Mouse (Mus musculus): Measurements from ENCODE around the gene Stk10. TPM values are rescaled to one million over a fixed set of nuclear protein-coding genes. Genes with fewer than 3 reads are reported as not detected.

Gene Stk10
- polyA plus RNA-seq, 1 experiment from 2014 or later: 3.5 TPM

- Histone ChIP-seq H3K36me3 (ENCODE audit: control insufficient read depth, insufficient read depth, low read length) (no peaks in the 10 kb centered on the region), H3K9me3 (ENCODE audit: control insufficient read depth, low read length) (no peaks in the 10 kb centered on the region), H3K27me3 (ENCODE audit: control insufficient read depth, insufficient read depth, low read length) (no peaks in the 10 kb centered on the region), H3K9ac (ENCODE audit: low read depth, low read length) (no peak overlapping the region), H3K27ac (ENCODE audit: low read depth, low read length) (no peak overlapping the region), H3K4me1 (ENCODE audit: control insufficient read depth, insufficient read depth, low read length) (no peaks in the 10 kb centered on the region), H3K4me2 (replicated peaks; ENCODE audit: low read depth, low read length) (no peak overlapping the region), H3K4me3 (ENCODE audit: low read length) (no peak overlapping the region)
- WGBS: 76% methylated on average over 4 of the region's 4 CpGs
- ATAC-seq (ENCODE audit: low FRiP score, low TSS enrichment): no peak
Measured at GRCm38 (mm10) chr11:32629713-32630211, 96.7 kb downstream of the Stk10 start.

DNA sequence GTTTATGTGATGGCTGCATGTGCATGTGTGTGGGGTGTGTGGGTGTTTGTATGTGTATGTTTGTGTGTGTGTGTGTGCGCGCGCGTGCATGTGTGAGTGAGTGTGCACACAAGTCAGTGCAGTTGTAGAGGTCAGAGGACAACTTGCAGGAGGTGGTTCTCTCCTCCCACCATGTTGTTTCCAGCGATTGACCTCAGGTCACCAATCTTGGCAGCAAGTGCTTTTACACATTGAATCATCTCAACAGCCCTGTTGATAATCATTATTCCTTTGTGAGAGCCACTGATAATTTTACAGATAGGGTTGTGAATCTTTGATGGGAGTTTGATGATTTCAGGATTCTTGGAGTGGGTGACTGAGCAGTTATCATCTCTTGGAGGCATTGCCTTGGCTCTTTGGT, 99.6 kb downstream of the Stk10 start:
- ATAC-seq (ENCODE audit: low FRiP score, low TSS enrichment): no peak
- Histone ChIP-seq H3K9me3 (ENCODE audit: control insufficient read depth, low read length) (no peaks in the 10 kb centered on the region), H3K27ac (ENCODE audit: low read depth, low read length) (no peak overlapping the region), H3K4me2 (replicated peaks; ENCODE audit: low read depth, low read length) (no peak overlapping the region), H3K4me1 (ENCODE audit: control insufficient read depth, insufficient read depth, low read length) (no peaks in the 10 kb centered on the region), H3K9ac (ENCODE audit: low read depth, low read length) (no peak overlapping the region), H3K27me3 (ENCODE audit: control insufficient read depth, insufficient read depth, low read length) (no peaks in the 10 kb centered on the region), H3K4me3 (ENCODE audit: low read length) (no peak overlapping the region), H3K36me3 (ENCODE audit: control insufficient read depth, insufficient read depth, low read length) (no peaks in the 10 kb centered on the region)
- WGBS: 96% methylated on average over 5 of the region's 5 CpGs

DNA sequence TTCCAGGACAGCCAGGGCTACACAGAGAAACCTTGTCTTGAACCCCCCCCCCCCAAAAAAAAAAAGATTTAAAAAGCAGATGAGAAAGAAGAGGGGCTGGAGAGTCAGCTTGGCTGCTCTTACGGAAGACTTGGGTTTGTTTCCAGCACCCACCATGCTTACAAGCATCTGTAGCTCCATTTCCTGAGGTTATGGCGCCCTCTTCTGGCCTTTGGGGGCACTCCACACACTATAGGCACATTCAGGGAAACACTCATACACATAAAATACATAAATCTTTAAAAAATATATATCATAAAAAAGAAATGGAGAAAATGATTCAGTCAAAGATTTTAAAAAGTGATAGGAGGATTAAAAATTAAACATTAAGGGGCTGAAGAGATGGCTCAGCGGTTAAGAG, 100.4 kb downstream of the Stk10 start:
- H3K4me2 ChIP-seq (replicated peaks; ENCODE audit: low read depth, low read length): no peak overlapping the region
- H3K27me3 ChIP-seq (ENCODE audit: control insufficient read depth, insufficient read depth, low read length): no peaks in the 10 kb centered on the region
- no peaks in the 10 kb centered on the region for H3K36me3 ChIP-seq (ENCODE audit: control insufficient read depth, insufficient read depth, low read length)
- no peaks in the 10 kb centered on the region for H3K4me1 ChIP-seq (ENCODE audit: control insufficient read depth, insufficient read depth, low read length)
- H3K4me3 ChIP-seq (ENCODE audit: low read length): no peak overlapping the region
- WGBS: 72% methylated on average over 3 of the region's 3 CpGs
- no peaks in the 10 kb centered on the region for H3K9me3 ChIP-seq (ENCODE audit: control insufficient read depth, low read length)
- H3K9ac ChIP-seq (ENCODE audit: low read depth, low read length): no peak overlapping the region
- ATAC-seq (ENCODE audit: low FRiP score, low TSS enrichment): no peak
- no peak overlapping the region for H3K27ac ChIP-seq (ENCODE audit: low read depth, low read length)

DNA sequence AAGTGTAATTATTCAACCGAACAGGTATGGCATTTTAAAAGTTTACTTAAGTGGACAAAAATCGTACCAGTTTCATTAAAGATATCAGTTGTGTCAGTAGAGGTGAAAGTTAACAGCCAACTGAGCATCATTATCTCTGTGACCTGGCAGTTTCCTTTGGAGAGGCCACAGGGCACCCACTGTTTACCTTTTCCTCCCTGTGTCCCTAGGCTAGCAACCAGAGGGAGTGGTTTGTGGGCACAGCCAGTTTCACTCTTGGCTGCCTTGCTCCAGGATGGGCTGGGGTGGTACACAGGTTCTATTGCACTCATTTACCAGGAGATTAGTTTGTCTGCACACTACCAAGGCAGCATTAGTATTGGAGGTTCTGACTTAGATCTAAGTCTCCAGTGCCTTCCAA, 101.0 kb downstream of the Stk10 start:
- no peaks in the 10 kb centered on the region for H3K4me1 ChIP-seq (ENCODE audit: control insufficient read depth, insufficient read depth, low read length)
- WGBS: 76% methylated on average over 2 of the region's 2 CpGs

DNA sequence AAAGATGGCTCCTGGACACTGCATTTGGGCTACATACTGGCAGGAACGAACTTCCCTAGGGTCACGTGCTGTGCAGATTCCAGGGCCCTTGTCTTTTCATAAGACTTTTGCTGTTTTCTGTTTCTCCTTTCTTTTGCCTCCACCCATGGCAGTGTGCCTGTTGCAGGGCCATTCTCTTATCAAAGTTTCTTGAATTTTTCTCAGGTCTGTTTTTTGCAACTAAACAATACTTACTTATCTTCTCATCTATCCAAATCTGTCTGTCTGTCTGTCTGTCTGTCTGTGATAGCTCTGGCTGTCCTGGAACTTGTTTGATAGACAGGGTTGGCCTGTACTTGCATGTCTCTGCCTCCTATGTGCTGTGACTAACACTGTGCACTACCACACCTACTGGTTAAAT, 101.7 kb downstream of the Stk10 start:
- Histone ChIP-seq H3K4me1 (ENCODE audit: control insufficient read depth, insufficient read depth, low read length) (no peaks in the 10 kb centered on the region), H3K4me2 (replicated peaks; ENCODE audit: low read depth, low read length) (no peak overlapping the region), H3K27ac (ENCODE audit: low read depth, low read length) (no peak overlapping the region), H3K4me3 (ENCODE audit: low read length) (no peak overlapping the region), H3K9ac (ENCODE audit: low read depth, low read length) (no peak overlapping the region), H3K36me3 (ENCODE audit: control insufficient read depth, insufficient read depth, low read length) (no peaks in the 10 kb centered on the region), H3K9me3 (ENCODE audit: control insufficient read depth, low read length) (no peaks in the 10 kb centered on the region), H3K27me3 (ENCODE audit: control insufficient read depth, insufficient read depth, low read length) (no peaks in the 10 kb centered on the region)
- no peak for ATAC-seq (ENCODE audit: low FRiP score, low TSS enrichment)
- WGBS: 70% methylated on average over 2 of the region's 2 CpGs

More for the DNA sequence above, 101.0 kb downstream of the Stk10 start:
- no peak overlapping the region for H3K4me3 ChIP-seq (ENCODE audit: low read length)
- H3K9ac ChIP-seq (ENCODE audit: low read depth, low read length): no peak overlapping the region
- no peaks in the 10 kb centered on the region for H3K36me3 ChIP-seq (ENCODE audit: control insufficient read depth, insufficient read depth, low read length)
- no peak overlapping the region for H3K4me2 ChIP-seq (replicated peaks; ENCODE audit: low read depth, low read length)
- no peaks in the 10 kb centered on the region for H3K27me3 ChIP-seq (ENCODE audit: control insufficient read depth, insufficient read depth, low read length)
- H3K9me3 ChIP-seq (ENCODE audit: control insufficient read depth, low read length): no peaks in the 10 kb centered on the region
- H3K27ac ChIP-seq (ENCODE audit: low read depth, low read length): no peak overlapping the region
- ATAC-seq (ENCODE audit: low FRiP score, low TSS enrichment): no peak

- H3K27ac ChIP-seq (ENCODE audit: low read depth, low read length): no peak overlapping the region
- H3K9me3 ChIP-seq (ENCODE audit: control insufficient read depth, low read length): no peaks in the 10 kb centered on the region
- no peak overlapping the region for H3K9ac ChIP-seq (ENCODE audit: low read depth, low read length)
- no peak overlapping the region for H3K4me3 ChIP-seq (ENCODE audit: low read length)
- H3K36me3 ChIP-seq (ENCODE audit: control insufficient read depth, insufficient read depth, low read length): no peaks in the 10 kb centered on the region
- peaks cover 3% of the 10 kb centered on the region for H3K4me1 ChIP-seq (ENCODE audit: control insufficient read depth, insufficient read depth, low read length)
- H3K4me2 ChIP-seq (replicated peaks; ENCODE audit: low read depth, low read length): no peak overlapping the region
- H3K27me3 ChIP-seq (ENCODE audit: control insufficient read depth, insufficient read depth, low read length): no peaks in the 10 kb centered on the region
- no peak for ATAC-seq (ENCODE audit: low FRiP score, low TSS enrichment)
- 87% methylated on average over 4 of the region's 4 CpGs for WGBS
Measured at GRCm38 (mm10) chr11:32636275-32636674, 103.2 kb downstream of the Stk10 start.

GRCm38 (mm10) chr11:32638521-32639255, 105.6 kb downstream of the Stk10 start:
- H3K9ac ChIP-seq (ENCODE audit: low read depth, low read length): no peak overlapping the region
- H3K36me3 ChIP-seq (ENCODE audit: control insufficient read depth, insufficient read depth, low read length): no peaks in the 10 kb centered on the region
- H3K4me1 ChIP-seq (ENCODE audit: control insufficient read depth, insufficient read depth, low read length): peaks cover 9% of the 10 kb centered on the region
- no peak overlapping the region for H3K4me3 ChIP-seq (ENCODE audit: low read length)
- no peak for ATAC-seq (ENCODE audit: low FRiP score, low TSS enrichment)
- 85% methylated on average over 8 of the region's 8 CpGs for whole genome bisulfite sequencing
- no peaks in the 10 kb centered on the region for H3K9me3 ChIP-seq (ENCODE audit: control insufficient read depth, low read length)
- H3K27me3 ChIP-seq (ENCODE audit: control insufficient read depth, insufficient read depth, low read length): no peaks in the 10 kb centered on the region
- H3K27ac ChIP-seq (ENCODE audit: low read depth, low read length): no peak overlapping the region
- H3K4me2 ChIP-seq (replicated peaks; ENCODE audit: low read depth, low read length): no peak overlapping the region

DNA sequence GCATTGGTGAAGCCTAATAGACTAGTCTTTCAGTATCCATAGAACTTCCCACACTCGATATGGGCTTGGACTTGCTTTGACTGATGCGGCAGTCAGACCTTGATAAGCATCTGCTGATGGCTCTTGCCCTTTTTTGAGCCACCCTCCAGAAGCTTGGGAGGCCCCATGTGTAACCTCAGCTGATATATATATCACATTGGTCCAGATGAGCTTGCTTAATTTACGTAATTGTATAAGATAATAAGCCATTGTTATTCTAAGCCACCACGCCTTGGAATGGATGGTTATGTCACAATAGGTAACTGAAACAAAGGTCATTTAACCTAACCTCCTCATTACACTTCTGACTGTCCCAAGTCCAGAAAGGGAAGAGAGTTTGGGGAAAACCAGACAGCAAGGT, 107.5 kb downstream of the Stk10 start:
- no peak for ATAC-seq (ENCODE audit: low FRiP score, low TSS enrichment)

GRCm38 (mm10) chr11:32642249-32642876, 109.3 kb downstream of the Stk10 start, which contains the start of gene Fbxw11:
TSS of gene Fbxw11 (plus strand) at chr11:32642724.
- peak; percentile 95 for ATAC-seq (ENCODE audit: low FRiP score, low TSS enrichment)
- Histone ChIP-seq H3K4me2 (replicated peaks; ENCODE audit: low read depth, low read length) (peak within 1 kb of the TSS; percentile 56), H3K4me1 (ENCODE audit: control insufficient read depth, insufficient read depth, low read length) (peaks cover 9% of the 10 kb centered on the region), H3K27ac (ENCODE audit: low read depth, low read length) (peak within 1 kb of the TSS; percentile 98), H3K36me3 (ENCODE audit: control insufficient read depth, insufficient read depth, low read length) (no peaks in the 10 kb centered on the region), H3K9ac (ENCODE audit: low read depth, low read length) (peak within 1 kb of the TSS; percentile 94), H3K27me3 (ENCODE audit: control insufficient read depth, insufficient read depth, low read length) (no peaks in the 10 kb centered on the region), H3K4me3 (ENCODE audit: low read length) (peak within 1 kb of the TSS; percentile 82), H3K9me3 (ENCODE audit: control insufficient read depth, low read length) (no peaks in the 10 kb centered on the region)
- WGBS: under 1% methylated on average over 58 of the region's 64 CpGs

More for the DNA sequence above, 107.5 kb downstream of the Stk10 start:
- no peaks in the 10 kb centered on the region for H3K27me3 ChIP-seq (ENCODE audit: control insufficient read depth, insufficient read depth, low read length)
- no peak overlapping the region for H3K27ac ChIP-seq (ENCODE audit: low read depth, low read length)
- 91% methylated on average over 4 of the region's 4 CpGs for WGBS
- no peaks in the 10 kb centered on the region for H3K36me3 ChIP-seq (ENCODE audit: control insufficient read depth, insufficient read depth, low read length)
- H3K4me1 ChIP-seq (ENCODE audit: control insufficient read depth, insufficient read depth, low read length): peaks cover 9% of the 10 kb centered on the region
- H3K4me3 ChIP-seq (ENCODE audit: low read length): no peak overlapping the region
- H3K4me2 ChIP-seq (replicated peaks; ENCODE audit: low read depth, low read length): no peak overlapping the region
- H3K9me3 ChIP-seq (ENCODE audit: control insufficient read depth, low read length): no peaks in the 10 kb centered on the region
- no peak overlapping the region for H3K9ac ChIP-seq (ENCODE audit: low read depth, low read length)
